Mouse (Mus musculus) embryonic facial prominence, embryonic 15.5 days (tissue): ENCODE data around the gene Prmt8. TPM values are rescaled to one million over a fixed set of nuclear protein-coding genes. Genes with fewer than 3 reads are reported as not detected.

ENCODE experiments used
- ATAC-seq: fragments of 200-750 bp; cut with Nextera tagmentation; 2 replicates; pipeline ENCODE4 v1.8.0; 2017; ENCODE audit warnings: low read depth, moderate TSS enrichment; ENCODE audit not compliant: insufficient number of reproducible peaks, low FRiP score, low TSS enrichment
- H3K27ac ChIP-seq: fragments of 300-500 bp; sonication (generic); replicated peaks from 2 replicates; pipeline ENCODE4 v1.5.1; 2015; ENCODE audit warnings: mild to moderate bottlenecking, inconsistent platforms
- H3K27me3 ChIP-seq: fragments of 300-500 bp; sonication (generic); 2 replicates; pipeline ENCODE4 v1.6.1; 2015; ENCODE audit warnings: inconsistent platforms
- H3K36me3 ChIP-seq: fragments of 300-500 bp; sonication (generic); 2 replicates; pipeline ENCODE4 v1.6.1; 2015; ENCODE audit warnings: mild to moderate bottlenecking, inconsistent platforms
- H3K4me1 ChIP-seq: fragments of 300-500 bp; sonication (generic); 2 replicates; pipeline ENCODE4 v1.6.1; 2015; ENCODE audit warnings: inconsistent platforms
- H3K4me2 ChIP-seq: fragments of 300-500 bp; sonication (generic); replicated peaks from 2 replicates; pipeline ENCODE4 v1.6.1; 2015; ENCODE audit warnings: mild to moderate bottlenecking, inconsistent platforms
- H3K4me3 ChIP-seq: fragments of 300-500 bp; sonication (generic); replicated peaks from 2 replicates; pipeline ENCODE4 v1.5.1; 2015; ENCODE audit warnings: mild to moderate bottlenecking, inconsistent platforms
- H3K9ac ChIP-seq: fragments of 300-500 bp; sonication (generic); 2 replicates; pipeline ENCODE4 v1.6.1; 2015; ENCODE audit warnings: inconsistent platforms
- H3K9me3 ChIP-seq: fragments of 300-500 bp; sonication (generic); replicated peaks from 2 replicates; pipeline ENCODE4 v1.6.1; 2016; ENCODE audit warnings: inconsistent platforms
- WGBS: fragments of 180-500 bp; shearing (Covaris S2); methylation state at CpG from one replicate; pipeline ENCODE4 v1.1.7; 2015; 5-methylcytosine and 5-hydroxymethylcytosine counted together
- polyA plus RNA-seq: library from polyadenylated mRNA; unstranded; fragments of >200 nt; fragmentation: Nextera tagmentation; extraction: Ambion mirVana; gene quantifications from 2 replicates; pipeline ENCODE4 v1.2.1, GENCODE M21; 2015

The Prmt8 gene
- polyA plus RNA-seq, 1 experiment from 2014 or later, result 1.1 TPM

GRCm38 (mm10) chr6:127735130-127735981 lies 33.9 kb downstream of the Prmt8 start:
- WGBS, result 60% methylated on average over 13 of the region's 13 CpGs
- no peaks in the 10 kb centered on the region; the same call in 1 of the 2 replicates for H3K4me1 ChIP-seq
- ATAC-seq, result no peak
- H3K9ac ChIP-seq, result no peak overlapping the region
- no peak overlapping the region for H3K4me3 ChIP-seq
- no peaks in the 10 kb centered on the region for H3K36me3 ChIP-seq
- H3K27ac ChIP-seq, result no peak overlapping the region
- H3K4me2 ChIP-seq, result no peak overlapping the region
- H3K27me3 ChIP-seq, result no peaks in the 10 kb centered on the region
- H3K9me3 ChIP-seq, result no peaks in the 10 kb centered on the region

GRCm38 (mm10) chr6:127723126-127723525 lies 46.1 kb downstream of the Prmt8 start:
- no peak overlapping the region for H3K27ac ChIP-seq
- no peaks in the 10 kb centered on the region for H3K36me3 ChIP-seq
- no peak for ATAC-seq
- H3K4me1 ChIP-seq, result no peaks in the 10 kb centered on the region
- H3K9me3 ChIP-seq, result no peaks in the 10 kb centered on the region
- H3K4me2 ChIP-seq, result no peak overlapping the region
- H3K4me3 ChIP-seq, result no peak overlapping the region
- H3K27me3 ChIP-seq, result no peaks in the 10 kb centered on the region
- 48% methylated on average over 8 of the region's 8 CpGs for WGBS
- no peak overlapping the region for H3K9ac ChIP-seq

GRCm38 (mm10) chr6:127719875-127720274 lies 49.4 kb downstream of the Prmt8 start:
- Histone ChIP-seq H3K36me3 (no peaks in the 10 kb centered on the region), H3K9ac (no peak overlapping the region), H3K27me3 (no peaks in the 10 kb centered on the region), H3K4me2 (no peak overlapping the region), H3K4me3 (no peak overlapping the region), H3K9me3 (no peaks in the 10 kb centered on the region), H3K4me1 (peaks cover 7% of the 10 kb centered on the region; the same call in 1 of the 2 replicates), H3K27ac (no peak overlapping the region)
- 83% methylated on average over 14 of the region's 14 CpGs for WGBS
- no peak for ATAC-seq

- ATAC-seq, result no peak
- Histone ChIP-seq H3K4me2 (no peak overlapping the region), H3K27ac (no peak overlapping the region), H3K27me3 (no peaks in the 10 kb centered on the region), H3K36me3 (no peaks in the 10 kb centered on the region), H3K9ac (no peak overlapping the region), H3K4me1 (peaks cover 7% of the 10 kb centered on the region; the same call in 1 of the 2 replicates), H3K9me3 (no peaks in the 10 kb centered on the region), H3K4me3 (no peak overlapping the region)
- WGBS, result 60% methylated on average over 21 of the region's 21 CpGs
These were observed 51.8 kb downstream of the Prmt8 start for GRCm38 (mm10) chr6:127717239-127718137.

GRCm38 (mm10) chr6:127715428-127715827 lies 53.8 kb downstream of the Prmt8 start:
- Histone ChIP-seq H3K27me3 (no peaks in the 10 kb centered on the region), H3K27ac (no peak overlapping the region), H3K4me1 (peaks cover 7% of the 10 kb centered on the region; the same call in 1 of the 2 replicates), H3K9ac (no peak overlapping the region), H3K9me3 (no peaks in the 10 kb centered on the region), H3K4me2 (no peak overlapping the region), H3K4me3 (no peak overlapping the region), H3K36me3 (no peaks in the 10 kb centered on the region)
- WGBS, result 61% methylated on average over 5 of the region's 5 CpGs
- ATAC-seq, result no peak

- ATAC-seq, result no peak
- Histone ChIP-seq H3K36me3 (no peaks in the 10 kb centered on the region), H3K4me2 (no peak overlapping the region), H3K9me3 (no peaks in the 10 kb centered on the region), H3K27me3 (no peaks in the 10 kb centered on the region), H3K4me3 (no peak overlapping the region), H3K9ac (no peak overlapping the region), H3K27ac (no peak overlapping the region), H3K4me1 (peaks cover 7% of the 10 kb centered on the region; the same call in 1 of the 2 replicates)
- WGBS, result 69% methylated on average over 5 of the region's 5 CpGs
These were observed 54.4 kb downstream of the Prmt8 start for GRCm38 (mm10) chr6:127714906-127715305.

- no peak overlapping the region for H3K9ac ChIP-seq
- H3K9me3 ChIP-seq, result no peaks in the 10 kb centered on the region
- H3K4me2 ChIP-seq, result no peak overlapping the region
- 24% methylated on average over 1 of the region's 1 CpGs for WGBS
- H3K4me3 ChIP-seq, result no peak overlapping the region
- peak overlapping the region; percentile 72; the same call in 1 of the 2 replicates for H3K27ac ChIP-seq
- no peaks in the 10 kb centered on the region for H3K36me3 ChIP-seq
- H3K4me1 ChIP-seq, result peaks cover 8% of the 10 kb centered on the region
- peak; percentile 73 for ATAC-seq
- no peaks in the 10 kb centered on the region for H3K27me3 ChIP-seq
These were observed 61.0 kb downstream of the Prmt8 start for GRCm38 (mm10) chr6:127708218-127708628.

- H3K4me1 ChIP-seq, result 0 out of 2 replicates have a peak, but pooled peaks cover 3% of the 10 kb centered on the region
- no peak overlapping the region for H3K4me3 ChIP-seq
- H3K4me2 ChIP-seq, result no peak overlapping the region
- H3K9me3 ChIP-seq, result no peaks in the 10 kb centered on the region
- H3K9ac ChIP-seq, result no peak overlapping the region
- no peaks in the 10 kb centered on the region for H3K36me3 ChIP-seq
- H3K27ac ChIP-seq, result no peak overlapping the region
- H3K27me3 ChIP-seq, result no peaks in the 10 kb centered on the region
- no peak; the same call in 1 of the 2 replicates for ATAC-seq
- 25% methylated on average over 9 of the region's 11 CpGs for WGBS
These were observed 68.1 kb downstream of the Prmt8 start for GRCm38 (mm10) chr6:127701036-127701783.

GRCm38 (mm10) chr6:127693681-127694080 lies 75.6 kb downstream of the Prmt8 start:
- Histone ChIP-seq H3K36me3 (no peaks in the 10 kb centered on the region), H3K27me3 (no peaks in the 10 kb centered on the region), H3K27ac (no peak overlapping the region), H3K4me2 (no peak overlapping the region), H3K4me1 (peaks cover 9% of the 10 kb centered on the region), H3K9me3 (no peaks in the 10 kb centered on the region), H3K9ac (no peak overlapping the region), H3K4me3 (no peak overlapping the region)
- WGBS, result 70% methylated on average over 7 of the region's 7 CpGs
- ATAC-seq, result no peak

- Histone ChIP-seq H3K36me3 (no peaks in the 10 kb centered on the region), H3K4me1 (peaks cover 7% of the 10 kb centered on the region), H3K9ac (no peak overlapping the region), H3K4me3 (no peak overlapping the region), H3K9me3 (no peaks in the 10 kb centered on the region), H3K27ac (no peak overlapping the region), H3K4me2 (no peak overlapping the region), H3K27me3 (no peaks in the 10 kb centered on the region)
- ATAC-seq, result no peak
- 44% methylated on average over 7 of the region's 7 CpGs for WGBS
These were observed 77.0 kb downstream of the Prmt8 start for GRCm38 (mm10) chr6:127692298-127692697.
